Comparison of ENCODE assay signal across 8 mouse cellular contexts in the genomic region with DNA sequence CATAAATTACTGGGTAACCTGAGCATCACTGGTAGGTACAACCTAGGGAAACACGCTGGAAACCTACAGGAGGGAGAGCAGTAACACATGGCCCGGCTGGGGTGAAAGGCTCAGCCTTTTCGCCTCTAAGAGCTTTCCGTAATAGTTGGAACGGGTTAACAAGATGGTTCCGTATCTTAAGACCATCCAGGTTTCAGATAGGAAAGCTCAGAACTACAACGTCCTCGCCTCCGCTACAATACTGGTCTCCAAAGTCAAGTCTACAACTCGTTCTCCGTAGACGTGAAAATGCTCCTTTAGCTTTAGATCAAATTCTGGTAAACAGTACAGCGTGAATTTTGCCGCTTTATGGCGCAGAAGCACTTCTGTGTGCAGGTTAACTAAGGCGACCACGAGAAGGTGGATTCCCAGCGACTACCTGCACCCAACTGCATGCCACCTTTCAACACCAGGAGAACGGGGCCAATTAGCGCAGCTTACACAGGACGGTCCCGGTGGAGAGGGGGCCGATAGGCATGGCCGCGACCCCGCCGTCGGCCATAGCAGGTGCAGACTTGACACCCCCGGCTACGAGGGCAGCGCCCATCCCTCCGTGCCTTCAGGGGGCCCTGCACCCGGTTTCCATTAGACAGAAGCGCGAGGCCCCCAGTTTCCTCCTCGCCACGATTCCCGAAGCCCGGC. TPM values are rescaled to one million over a fixed set of nuclear protein-coding genes. Genes with fewer than 3 reads are reported as not detected.
DNase-seq lines count a peak whose midpoint lies in the region; ATAC-seq and TF ChIP-seq lines count a peak whose summit lies in the region.

No protein-coding gene starts in this region.

- TF ChIP-seq CTCF in bone marrow, adult 2 months (IDR thresholded peaks at IDR 0.05; ENCODE audit: control insufficient read depth, insufficient read depth, low read length), result no peak
- TF ChIP-seq CTCF in liver, postnatal 0 days (IDR thresholded peaks at IDR 0.05; ENCODE audit: low read depth), result no peak

- TF ChIP-seq POLR2A in bone marrow, adult 2 months (IDR thresholded peaks at IDR 0.05; ENCODE audit: borderline replicate concordance, control insufficient read depth, low read depth, low read length), result no peak

- H3K4me1 ChIP-seq in kidney, embryonic 16.5 days (ENCODE audit: insufficient read depth, low read length), result peaks cover 35% of the 10 kb centered on the region
- no peaks in the 10 kb centered on the region for H3K4me1 ChIP-seq in bone marrow, adult 2 months (ENCODE audit: control insufficient read depth, insufficient read depth, low read length)
- H3K4me1 ChIP-seq in heart, embryonic 16.5 days (ENCODE audit: control insufficient read depth, insufficient read depth, low read length), result peaks cover 36% of the 10 kb centered on the region
- peaks cover 26% of the 10 kb centered on the region for H3K4me1 ChIP-seq in liver, postnatal 0 days (ENCODE audit: insufficient read depth)

- peaks cover 22% of the 10 kb centered on the region for H3K36me3 ChIP-seq in kidney, embryonic 16.5 days (ENCODE audit: insufficient read depth, low read length)
- peaks cover 15% of the 10 kb centered on the region; the same call in 1 of the 2 replicates for H3K36me3 ChIP-seq in heart, embryonic 16.5 days (ENCODE audit: control insufficient read depth, insufficient read depth)
- H3K36me3 ChIP-seq in liver, postnatal 0 days (replicated peaks; ENCODE audit: insufficient read depth, low read length), result peaks cover 19% of the 10 kb centered on the region

- under 1% methylated on average over 39 of the region's 39 CpGs for WGBS in kidney, embryonic 16.5 days
- under 1% methylated on average over 39 of the region's 39 CpGs for WGBS in bone marrow, adult 2 months
- 1% methylated on average over 39 of the region's 39 CpGs for WGBS in heart, embryonic 16.5 days
- under 1% methylated on average over 38 of the region's 39 CpGs for WGBS in liver, postnatal 0 days (ENCODE audit: insufficient replicate concordance)

- H3K4me3 ChIP-seq in kidney, embryonic 16.5 days (ENCODE audit: low read length), result peak overlapping the region; percentile 64
- peak overlapping the region; percentile 83 for H3K4me3 ChIP-seq in bone marrow, adult 2 months (replicated peaks; ENCODE audit: control insufficient read depth, low read depth, low read length)
- peak overlapping the region; percentile 99 for H3K4me3 ChIP-seq in heart, embryonic 16.5 days (ENCODE audit: low read length)
- H3K4me3 ChIP-seq in liver, postnatal 0 days (ENCODE audit: low read depth, low read length), result peak overlapping the region; percentile 97

- no peak for ATAC-seq in kidney, embryonic 16.5 days (ENCODE audit: low FRiP score, low TSS enrichment)
- 0 out of 2 replicates have a peak, but pooled peaks have one; percentile 1 for ATAC-seq in heart, embryonic 16.5 days (replicated peaks; ENCODE audit: extremely low read depth, insufficient read depth, low FRiP score)
- ATAC-seq in liver, postnatal 0 days, result no peak

- no peaks in the 10 kb centered on the region for H3K9me3 ChIP-seq in kidney, embryonic 16.5 days (ENCODE audit: low read length)
- H3K9me3 ChIP-seq in heart, embryonic 16.5 days (replicated peaks; ENCODE audit: control insufficient read depth, low read length), result no peaks in the 10 kb centered on the region
- no peaks in the 10 kb centered on the region for H3K9me3 ChIP-seq in liver, postnatal 0 days (ENCODE audit: low read length)

- no peaks in the 10 kb centered on the region for H3K27me3 ChIP-seq in kidney, embryonic 16.5 days (ENCODE audit: insufficient read depth, low read length)
- H3K27me3 ChIP-seq in heart, embryonic 16.5 days (ENCODE audit: control insufficient read depth, insufficient read depth, low read length), result no peaks in the 10 kb centered on the region
- no peaks in the 10 kb centered on the region for H3K27me3 ChIP-seq in liver, postnatal 0 days (ENCODE audit: insufficient read depth, low read length)

- H3K27ac ChIP-seq in kidney, embryonic 16.5 days (ENCODE audit: low read length), result peak overlapping the region; percentile 99
- H3K27ac ChIP-seq in bone marrow, adult 2 months (ENCODE audit: control insufficient read depth, insufficient read depth, low read depth, low read length, poor library complexity), result peak overlapping the region; percentile 40
- H3K27ac ChIP-seq in heart, embryonic 16.5 days (ENCODE audit: low read length), result peak overlapping the region; percentile 100
- peak overlapping the region; percentile 96 for H3K27ac ChIP-seq in liver, postnatal 0 days (ENCODE audit: low read depth)

- DNase-seq in kidney, postnatal 36 days, result no peak
- DNase-seq in liver, postnatal 0 days, result no peak
- DNase-seq in adrenal gland, adult 8-10 months, result no peak
- DNase-seq in adrenal gland, adult 18-20 months (ENCODE audit: low spot score in 2 of 2), result no peak
- no peak for DNase-seq in urinary bladder, postnatal 14 days (ENCODE audit: low spot score)

- no peak for TF ChIP-seq EP300 in liver, postnatal 0 days (IDR thresholded peaks at IDR 0.05; ENCODE audit: low read depth)

- peak overlapping the region; percentile 96 for H3K9ac ChIP-seq in kidney, embryonic 16.5 days (replicated peaks; ENCODE audit: low read length)
- peak overlapping the region; percentile 97 for H3K9ac ChIP-seq in heart, embryonic 16.5 days (ENCODE audit: low read length)
- peak overlapping the region; percentile 85 for H3K9ac ChIP-seq in liver, postnatal 0 days (replicated peaks)

- H3K4me2 ChIP-seq in kidney, embryonic 16.5 days (replicated peaks; ENCODE audit: low read depth, low read length), result peak overlapping the region; percentile 68
- peak overlapping the region; percentile 88 for H3K4me2 ChIP-seq in heart, embryonic 16.5 days (ENCODE audit: low read depth, low read length)
- peak overlapping the region; percentile 97 for H3K4me2 ChIP-seq in liver, postnatal 0 days (ENCODE audit: low read depth, low read length)

RNA-seq across cellular contexts. Expression of a gene that starts 1.1 kb away (rescaled TPM):
- polyA plus RNA-seq in kidney, embryonic 16.5 days (2015; fragmentation: Nextera tagmentation; extraction: Ambion mirVana), result 108 and 112 TPM in 2 replicates
- polyA plus RNA-seq in bone marrow, adult 2 months (2011; ENCODE audit: insufficient read depth, insufficient read length, low replicate concordance, missing spikeins), result 12.5 and 29.8 TPM in 2 replicates
- 71.4 and 72.3 TPM in 2 replicates for polyA plus RNA-seq in heart, embryonic 16.5 days (2015; fragmentation: Nextera tagmentation; extraction: Ambion mirVana)
- polyA plus RNA-seq in liver, postnatal 0 days (2015; fragmentation: Nextera tagmentation; extraction: Ambion mirVana), result 12.1 and 13.0 TPM in 2 replicates
- 10 to 100 TPM; 50.9 to 93.7 (median 66.6) TPM for total RNA-seq in adrenal gland, adult 8-10 months (2022)
- 10 to 100 TPM; 39.5 to 46.3 TPM for total RNA-seq in adrenal gland, adult 18-20 months (2021)

Comparison
In these comparisons a context has a peak if more than half of its experiments do, and no peak if none do; other contexts are left out.
1. H3K27ac ChIP-seq: peak in every context shown above with its lines; median percentile 100 in heart, embryonic 16.5 days; 99 in kidney, embryonic 16.5 days; 96 in liver, postnatal 0 days; 40 in bone marrow, adult 2 months.